Mouse (Mus musculus) cerebellum, postnatal 4 days (tissue): ENCODE results near the gene Ago4.

Source experiments
- DNase-seq, 2 experiments: peaks; one replicate each; pipeline ENCODE4 v3.0.0; 2022; ENCODE audit warnings: low spot score in 2 of 2, mixed read lengths in 1 of 2

Gene Ago4

GRCm38 (mm10) chr4:126468925-126469324, 64.3 kb downstream of the Ago4 start:
- DNase-seq: no peak

- DNase-seq: peak; percentile 98 to 99
Observed at GRCm38 (mm10) chr4:126468285-126468901, 64.9 kb downstream of the Ago4 start, which contains the start of gene Ago1. Ago1 (minus strand) TSS chr4:126468583.

- DNase-seq: peak; percentile 38 to 57
Observed at GRCm38 (mm10) chr4:126467721-126468284, 65.5 kb downstream of the Ago4 start.

GRCm38 (mm10) chr4:126466251-126466750, 67.0 kb downstream of the Ago4 start:
- no peak for DNase-seq

- DNase-seq: peak in 1 of 2 experiments; percentile 27
Observed at GRCm38 (mm10) chr4:126465843-126466242, 67.4 kb downstream of the Ago4 start.

- no peak for DNase-seq
Observed at GRCm38 (mm10) chr4:126464892-126465235, 68.4 kb downstream of the Ago4 start.

GRCm38 (mm10) chr4:126464189-126464891, 68.9 kb downstream of the Ago4 start:
- DNase-seq: no peak

GRCm38 (mm10) chr4:126455441-126455840, 77.8 kb downstream of the Ago4 start:
- DNase-seq: no peak

- no peak for DNase-seq
Observed at GRCm38 (mm10) chr4:126454547-126455254, 78.6 kb downstream of the Ago4 start.

- no peak for DNase-seq
Observed at GRCm38 (mm10) chr4:126450268-126450667, 83.0 kb downstream of the Ago4 start.

- no peak for DNase-seq
Observed at GRCm38 (mm10) chr4:126447126-126447525, 86.1 kb downstream of the Ago4 start.

GRCm38 (mm10) chr4:126444528-126444927, 88.7 kb downstream of the Ago4 start:
- DNase-seq: no peak
